Mouse (Mus musculus) heart, adult 2 months (tissue): ENCODE data around the gene Rprd1b. TPM values are rescaled to one million over a fixed set of nuclear protein-coding genes. Genes with fewer than 3 reads are reported as not detected.

Source experiments
- DNase-seq, 2 experiments: peaks; one replicate each; pipeline ENCODE4 v3.0.0; 2021
- H3K27ac ChIP-seq: fragments of 200-600 bp; 2 replicates; pipeline ENCODE4 v1.8.1; 2022
- H3K27me3 ChIP-seq: fragments of 200-500 bp; 2 replicates; pipeline ENCODE4 v1.6.1; 2012; ENCODE audit warnings: mild to moderate bottlenecking, low read length, inconsistent platforms, mixed read lengths; ENCODE audit not compliant: control insufficient read depth, insufficient read depth
- H3K36me3 ChIP-seq: fragments of 200-500 bp; 2 replicates; pipeline ENCODE4 v1.6.1; 2012; ENCODE audit warnings: low read length, inconsistent platforms; ENCODE audit not compliant: control insufficient read depth, insufficient read depth
- H3K4me1 ChIP-seq: fragments of 200-500 bp; 2 replicates; pipeline ENCODE4 v1.6.1; 2011; ENCODE audit warnings: low read length; ENCODE audit not compliant: control insufficient read depth, insufficient read depth
- H3K4me3 ChIP-seq: fragments of 200-600 bp; 2 replicates; pipeline ENCODE4 v1.8.1; 2022
- H3K79me2 ChIP-seq: fragments of 200-500 bp; replicated peaks from 2 replicates; pipeline ENCODE4 v1.6.1; 2012; ENCODE audit warnings: mild to moderate bottlenecking, inconsistent platforms, low read length, moderate library complexity, mixed read lengths; ENCODE audit not compliant: control insufficient read depth, insufficient read depth
- H3K9ac ChIP-seq: fragments of 200-500 bp; 2 replicates; pipeline ENCODE4 v1.6.1; 2012; ENCODE audit warnings: low read depth, mild to moderate bottlenecking, control low read depth, inconsistent platforms, low read length, mixed read lengths
- CTCF ChIP-seq: fragments of 200-600 bp; IDR thresholded peaks from 2 replicates; pipeline ENCODE4 v1.8.1; 2022; ENCODE audit warnings: antibody characterized with exemption, mild to moderate bottlenecking, moderate library complexity
- EP300 ChIP-seq: fragments of 200-500 bp; IDR thresholded peaks from 2 replicates; pipeline ENCODE4 v1.6.1; 2011; ENCODE audit warnings: low read depth, low read length, control low read depth; ENCODE audit not compliant: insufficient read depth
- POLR2A ChIP-seq: fragments of 200-500 bp; IDR thresholded peaks from 2 replicates; pipeline ENCODE4 v1.6.1; 2011; ENCODE audit warnings: mild to moderate bottlenecking, low read depth, low read length, control low read depth; ENCODE audit not compliant: insufficient read depth
- WGBS: fragments of 180-500 bp; shearing (Covaris S2); methylation state at CpG from one replicate; pipeline ENCODE4 v1.1.7; 2018; 5-methylcytosine and 5-hydroxymethylcytosine counted together
- intact Hi-C: fragments of 180-260 bp; cut with DNase I; formaldehyde crosslinking; loops from one replicate; pipeline ENCODE4 v1.15.1; 2025
- polyA plus RNA-seq: library from polyadenylated mRNA; depleted of rRNA; stranded (reverse); fragments of >200 nt; gene quantifications from 2 replicates; pipeline ENCODE4 v1.2.3, GENCODE M21; 2012
- total RNA-seq, 2 experiments: library from RNA; stranded (reverse); gene quantifications; 2 replicates each; pipeline ENCODE4 v1.2.3; 2021

Rprd1b gene
- total and polyA plus RNA-seq, 3 experiments, result 15.9 to 33.5 (median 32.9) TPM

DNA sequence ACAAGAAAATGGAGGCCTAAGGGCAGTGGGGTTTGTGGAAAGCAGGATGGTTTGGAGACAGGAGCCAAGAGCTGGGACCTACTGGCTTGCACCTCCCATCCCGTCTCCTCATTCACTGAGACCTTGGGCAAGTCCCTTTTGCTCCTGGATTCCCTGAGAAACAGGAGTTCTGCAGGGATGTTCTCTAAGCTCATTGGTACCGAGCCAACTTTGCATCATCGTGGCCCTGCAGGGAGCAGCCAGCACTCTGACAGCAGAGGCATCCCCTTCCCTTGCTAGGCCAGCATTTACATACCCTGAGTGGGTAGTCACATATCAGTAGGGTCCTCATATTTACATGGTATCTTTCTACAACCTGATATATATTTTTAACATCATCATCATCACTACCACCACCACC lies 92.6 kb downstream of the Rprd1b start:
- DNase-seq, result no peak
- 60% methylated on average over 3 of the region's 3 CpGs for WGBS
- Histone ChIP-seq H3K27me3 (no peaks in the 10 kb centered on the region), H3K27ac (peak overlapping the region; percentile 86; the same call in 1 of the 2 replicates), H3K36me3 (peaks cover 13% of the 10 kb centered on the region), H3K4me3 (no peak overlapping the region), H3K4me1 (peaks cover 29% of the 10 kb centered on the region), H3K79me2 (no peaks in the 10 kb centered on the region), H3K9ac (no peak overlapping the region)
- intact Hi-C loops, result no loop called here
- TF ChIP-seq EP300 (no peak), CTCF (no peak), POLR2A (no peak)

DNA sequence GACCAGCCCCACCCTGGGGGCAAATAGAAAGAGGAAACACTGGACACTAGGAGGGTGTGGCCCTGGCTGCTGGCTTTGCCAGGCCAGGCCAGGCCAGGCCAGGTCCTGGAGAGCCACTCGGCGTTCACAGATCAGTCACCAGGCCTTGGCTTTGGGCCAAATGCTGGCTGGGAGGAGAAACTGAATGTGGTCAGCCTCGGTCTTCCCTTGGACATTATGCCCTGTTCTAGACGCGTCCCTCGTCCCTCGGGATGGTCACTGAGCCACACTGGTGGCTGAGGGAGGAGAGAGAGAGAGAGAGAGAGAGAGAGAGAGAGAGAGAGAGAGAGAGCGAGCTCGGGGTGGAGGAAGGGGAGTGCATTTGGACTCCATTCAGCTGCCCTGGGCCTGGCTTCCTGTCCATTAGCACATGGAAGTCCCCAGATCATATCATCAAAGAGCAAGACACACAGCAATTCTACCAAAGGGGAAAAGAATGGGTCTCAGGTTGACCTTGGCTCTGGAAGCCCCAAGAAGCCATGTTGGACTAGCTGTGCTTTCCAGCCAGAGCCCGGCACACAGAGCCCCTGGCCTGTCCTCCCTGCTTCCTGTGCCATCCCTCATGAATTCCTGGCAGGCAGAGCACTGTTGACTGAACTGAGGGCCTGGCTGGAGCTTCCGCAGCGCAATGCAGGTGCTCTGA lies 93.5 kb downstream of the Rprd1b start:
- Histone ChIP-seq H3K27ac (peak overlapping the region; percentile 86), H3K36me3 (peaks cover 13% of the 10 kb centered on the region), H3K4me3 (no peak overlapping the region), H3K79me2 (no peaks in the 10 kb centered on the region), H3K27me3 (no peaks in the 10 kb centered on the region), H3K9ac (peak overlapping the region; percentile 12), H3K4me1 (peaks cover 24% of the 10 kb centered on the region)
- 5% methylated on average over 12 of the region's 12 CpGs for WGBS
- TF ChIP-seq CTCF (no peak), EP300 (peak; percentile 58; the same call in 1 of the 2 replicates), POLR2A (peak; percentile 49)
- peak; percentile 84 to 88 for DNase-seq
- intact Hi-C loops, result loop anchor here (1.0 kb wide), 1 partner anchor 20 kb away; no protein-coding TSS in a partner anchor

DNA sequence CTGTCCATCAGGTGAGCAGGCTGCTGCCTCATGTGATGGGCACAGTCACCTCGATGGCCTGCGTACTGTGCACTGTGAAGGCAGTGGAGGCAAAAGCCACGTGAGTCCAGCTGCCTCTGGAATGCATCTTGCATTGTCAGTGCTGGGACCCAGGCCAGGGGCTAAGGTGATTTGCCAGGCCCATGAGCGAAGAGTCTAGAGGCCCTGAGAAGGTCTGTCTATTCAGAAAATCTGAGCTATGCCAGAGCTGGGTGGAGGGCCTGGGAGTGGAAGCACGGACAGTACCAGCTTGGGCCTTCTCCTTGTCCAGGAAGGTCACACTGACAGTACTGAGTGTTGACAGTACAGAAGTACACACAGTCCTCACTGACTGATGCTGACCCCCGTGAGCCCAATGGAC lies 94.5 kb downstream of the Rprd1b start:
- peak; percentile 24; the same call in 1 of the 2 replicates for TF ChIP-seq POLR2A
- TF ChIP-seq EP300, result peak; percentile 93
- no peak for TF ChIP-seq CTCF
- peaks cover 19% of the 10 kb centered on the region for H3K36me3 ChIP-seq

DNA sequence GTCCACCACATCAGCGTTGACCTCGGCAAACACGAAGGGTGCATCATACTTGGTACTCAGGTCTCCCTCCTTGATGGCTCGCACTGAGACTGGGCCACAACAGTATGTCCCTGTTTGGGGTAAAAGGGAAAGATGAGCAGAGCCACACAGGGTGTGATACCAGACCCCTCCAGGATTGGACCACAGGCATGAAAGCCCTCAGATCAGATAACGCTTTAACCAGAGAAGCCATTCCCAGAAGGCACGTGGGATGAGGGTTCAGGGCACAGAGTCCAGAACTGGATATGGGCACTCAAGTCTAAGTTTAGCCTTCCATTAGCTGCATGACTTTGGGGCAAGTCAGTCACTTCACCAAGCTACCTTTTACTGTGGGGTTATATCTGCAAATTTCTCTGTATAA lies 98.9 kb downstream of the Rprd1b start:
- DNase-seq, result no peak
- peaks cover 41% of the 10 kb centered on the region for H3K36me3 ChIP-seq
- H3K9ac ChIP-seq, result no peak overlapping the region
- intact Hi-C loops, result no loop called here
- peak overlapping the region; percentile 73 for H3K27ac ChIP-seq
- no peaks in the 10 kb centered on the region for H3K79me2 ChIP-seq
- 83% methylated on average over 6 of the region's 6 CpGs for WGBS
- TF ChIP-seq EP300, result no peak
- TF ChIP-seq POLR2A, result no peak
- TF ChIP-seq CTCF, result no peak
- H3K4me3 ChIP-seq, result no peak overlapping the region
- no peaks in the 10 kb centered on the region for H3K27me3 ChIP-seq
- peaks cover 43% of the 10 kb centered on the region for H3K4me1 ChIP-seq

More for the DNA sequence above, 94.5 kb downstream of the Rprd1b start:
- DNase-seq, result peak; percentile 80 to 87
- no peaks in the 10 kb centered on the region for H3K27me3 ChIP-seq
- H3K79me2 ChIP-seq, result no peaks in the 10 kb centered on the region
- H3K4me3 ChIP-seq, result no peak overlapping the region
- WGBS, result 32% methylated on average over 6 of the region's 6 CpGs
- intact Hi-C loops, result loop anchor here (1.0 kb wide), 1 partner anchor 18 kb away; no protein-coding TSS in a partner anchor
- H3K4me1 ChIP-seq, result peaks cover 28% of the 10 kb centered on the region
- peak overlapping the region; percentile 24; the same call in 1 of the 2 replicates for H3K9ac ChIP-seq
- peak overlapping the region; percentile 86 for H3K27ac ChIP-seq

DNA sequence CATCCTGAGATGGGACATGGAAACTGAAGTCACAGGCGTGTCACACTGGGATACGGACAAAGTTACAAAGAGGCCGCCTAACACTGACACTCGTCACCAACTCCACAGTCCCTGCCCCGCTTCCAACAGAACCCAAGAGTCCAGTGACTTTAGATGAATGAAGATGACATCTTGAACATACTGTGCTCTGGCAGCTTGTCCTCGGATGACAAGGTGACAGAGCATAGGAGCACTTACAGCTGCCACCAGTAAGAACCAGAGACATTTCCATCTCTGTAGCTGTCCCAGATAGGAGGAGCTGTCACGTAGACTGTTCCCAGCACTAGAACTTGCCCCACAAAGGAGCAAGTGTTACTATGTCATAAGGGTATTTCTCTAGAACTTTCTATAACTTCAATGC lies 99.6 kb downstream of the Rprd1b start:
- no peaks in the 10 kb centered on the region for H3K79me2 ChIP-seq
- peak in 1 of 2 experiments; percentile 53 for DNase-seq
- H3K9ac ChIP-seq, result no peak overlapping the region
- H3K4me1 ChIP-seq, result peaks cover 41% of the 10 kb centered on the region
- no peak overlapping the region for H3K4me3 ChIP-seq
- no peaks in the 10 kb centered on the region for H3K27me3 ChIP-seq
- intact Hi-C loops, result no loop called here
- peak overlapping the region; percentile 73 for H3K27ac ChIP-seq
- H3K36me3 ChIP-seq, result peaks cover 40% of the 10 kb centered on the region
- whole genome bisulfite sequencing, result 62% methylated on average over 7 of the region's 7 CpGs
- TF ChIP-seq EP300 (peak; percentile 96), POLR2A (no peak), CTCF (no peak)
